Comparison of ENCODE assay signal across 9 mouse cellular contexts in the genomic region with DNA sequence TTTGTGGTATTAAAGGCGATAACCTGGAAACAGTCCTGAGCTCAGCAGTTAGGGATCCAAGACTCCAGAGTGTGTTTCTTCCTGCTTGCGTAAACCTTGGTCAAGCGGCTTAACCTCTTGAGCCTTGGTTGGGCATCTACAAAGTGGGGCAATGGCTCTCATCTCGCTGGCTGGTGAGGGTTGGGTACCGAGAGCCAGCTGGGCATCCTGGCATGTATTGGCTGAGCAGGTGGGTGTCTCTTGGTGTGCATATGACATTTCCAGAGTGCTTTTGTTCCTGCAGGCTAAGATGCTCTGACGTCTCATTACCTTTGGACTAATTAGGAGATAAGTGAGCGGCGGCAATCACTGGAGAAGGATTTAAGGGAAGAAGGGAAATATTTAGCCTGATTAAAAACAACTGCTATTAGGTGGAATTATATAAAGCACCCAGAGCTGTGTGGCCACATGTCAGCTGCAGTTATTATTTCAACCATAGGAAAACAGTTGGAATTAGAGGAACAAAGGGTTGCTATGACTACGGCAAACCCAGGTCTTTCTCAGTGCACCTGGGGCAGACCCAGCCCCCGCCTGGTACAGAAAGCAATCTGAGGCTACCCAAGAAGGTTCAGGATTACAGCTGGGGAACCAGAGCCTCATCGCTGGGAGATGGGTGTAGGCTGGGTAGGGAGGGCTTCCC. TPM values are rescaled to one million over a fixed set of nuclear protein-coding genes. Genes with fewer than 3 reads are reported as not detected.
A peak's percentile ranks its signal among the peaks of the same experiment; 100 is the strongest.
DNase-seq lines count a peak whose midpoint lies in the region; ATAC-seq lines count a peak whose summit lies in the region.
"Had no signal": no experiment of that assay in that cellular context is flagged by ENCODE, and none has a peak within 500 bp of the region (broad histone marks: within the 10 kb centered on the region; RNA-seq: fewer than 3 reads in every experiment).

No protein-coding gene starts in this region.

- WGBS in embryonic facial prominence, embryonic 13.5 days = 77% methylated on average over 11 of the region's 11 CpGs
- WGBS in hindbrain, embryonic 14.5 days = 62% methylated on average over 11 of the region's 11 CpGs
- 63% methylated on average over 11 of the region's 11 CpGs for WGBS in neural tube, embryonic 15.5 days

- peaks cover 25% of the 10 kb centered on the region for H3K4me1 ChIP-seq in embryonic facial prominence, embryonic 13.5 days
- peaks cover 40% of the 10 kb centered on the region for H3K4me1 ChIP-seq in hindbrain, embryonic 14.5 days (replicated peaks; ENCODE audit: control insufficient read depth, insufficient read depth, low read length)
- H3K4me1 ChIP-seq in neural tube, embryonic 15.5 days = peaks cover 31% of the 10 kb centered on the region

- no peak overlapping the region for H3K4me3 ChIP-seq in embryonic facial prominence, embryonic 13.5 days
- H3K4me3 ChIP-seq in hindbrain, embryonic 14.5 days (replicated peaks; ENCODE audit: low read length) = no peak overlapping the region
- no peak overlapping the region for H3K4me3 ChIP-seq in neural tube, embryonic 15.5 days (replicated peaks)
- H3K4me3 ChIP-seq: neural tube, embryonic 12.5 days had no signal

- peak overlapping the region; percentile 16; the same call in 1 of the 2 replicates for H3K27ac ChIP-seq in embryonic facial prominence, embryonic 13.5 days
- peak overlapping the region; percentile 85 for H3K27ac ChIP-seq in hindbrain, embryonic 14.5 days
- peak overlapping the region; percentile 78 for H3K27ac ChIP-seq in neural tube, embryonic 15.5 days (replicated peaks)
- H3K27ac ChIP-seq: neural tube, embryonic 12.5 days had no signal

- no peak for ATAC-seq in embryonic facial prominence, embryonic 13.5 days (ENCODE audit: insufficient number of reproducible peaks, insufficient read depth, low FRiP score, low TSS enrichment, low read depth)
- ATAC-seq in hindbrain, embryonic 14.5 days (ENCODE audit: low FRiP score) = peak; percentile 63
- peak; percentile 45; the same call in 1 of the 2 replicates for ATAC-seq in neural tube, embryonic 15.5 days (ENCODE audit: low FRiP score)
- ATAC-seq in activated CD4-positive, CD25-positive, alpha-beta regulatory T cell, adult 4 months = no peak

- H3K36me3 ChIP-seq in embryonic facial prominence, embryonic 13.5 days = peaks cover 69% of the 10 kb centered on the region
- H3K36me3 ChIP-seq in hindbrain, embryonic 14.5 days (replicated peaks; ENCODE audit: control insufficient read depth, insufficient read depth) = peaks cover 39% of the 10 kb centered on the region
- H3K36me3 ChIP-seq in neural tube, embryonic 15.5 days = peaks cover 30% of the 10 kb centered on the region

- no peak overlapping the region for H3K9ac ChIP-seq in embryonic facial prominence, embryonic 13.5 days
- peak overlapping the region; percentile 5; the same call in 1 of the 2 replicates for H3K9ac ChIP-seq in hindbrain, embryonic 14.5 days
- no peak overlapping the region for H3K9ac ChIP-seq in neural tube, embryonic 15.5 days (replicated peaks)
- H3K9ac ChIP-seq: neural tube, embryonic 12.5 days had no signal

- DNase-seq in lung, postnatal 36 days = peak; percentile 41
- no peak for DNase-seq in lung, postnatal 4 days
- DNase-seq in hindbrain, embryonic 14.5 days (ENCODE audit: low spot score) = no peak
- no peak for DNase-seq in MN1 (ENCODE audit: low spot score)
- DNase-seq: lung, postnatal 10 days had no signal

- no peaks in the 10 kb centered on the region for H3K27me3 ChIP-seq in embryonic facial prominence, embryonic 13.5 days
- no peaks in the 10 kb centered on the region for H3K27me3 ChIP-seq in hindbrain, embryonic 14.5 days (ENCODE audit: control insufficient read depth, insufficient read depth, low read length)
- H3K27me3 ChIP-seq in neural tube, embryonic 15.5 days (replicated peaks) = no peaks in the 10 kb centered on the region
- H3K27me3 ChIP-seq: neural tube, embryonic 12.5 days had no signal

- no peaks in the 10 kb centered on the region for H3K9me3 ChIP-seq in embryonic facial prominence, embryonic 13.5 days
- no peaks in the 10 kb centered on the region for H3K9me3 ChIP-seq in hindbrain, embryonic 14.5 days (ENCODE audit: control insufficient read depth, low read length)
- H3K9me3 ChIP-seq in neural tube, embryonic 15.5 days (replicated peaks) = no peaks in the 10 kb centered on the region
- H3K9me3 ChIP-seq: neural tube, embryonic 12.5 days had no signal

- no peak overlapping the region for H3K4me2 ChIP-seq in embryonic facial prominence, embryonic 13.5 days
- H3K4me2 ChIP-seq in hindbrain, embryonic 14.5 days (replicated peaks) = no peak overlapping the region
- H3K4me2 ChIP-seq in neural tube, embryonic 15.5 days = no peak overlapping the region
- H3K4me2 ChIP-seq: neural tube, embryonic 12.5 days had no signal

RNA-seq across cellular contexts. Expression of a gene that starts 24.2 kb away (rescaled TPM):
- polyA plus RNA-seq in embryonic facial prominence, embryonic 13.5 days (2015; fragmentation: Nextera tagmentation; extraction: Ambion mirVana) = 71.4 and 72.2 TPM in 2 replicates
- polyA plus RNA-seq in hindbrain, embryonic 14.5 days (2014; fragmentation: Nextera tagmentation; extraction: Ambion mirVana) = 91.6 and 98.5 TPM in 2 replicates
- 89.5 and 102 TPM in 2 replicates for polyA plus RNA-seq in neural tube, embryonic 15.5 days (2015; fragmentation: Nextera tagmentation; extraction: Ambion mirVana)
- 10 to 100 TPM; 34.3 to 47.9 TPM for polyA plus RNA-seq in activated CD4-positive, CD25-positive, alpha-beta regulatory T cell, adult 4 months (2017; shearing (Covaris generic))

Comparison
In these comparisons a context has a peak if more than half of its experiments do, and no peak if none do; other contexts are left out.
1. ATAC-seq: peak in hindbrain, embryonic 14.5 days (single experiment) and neural tube, embryonic 15.5 days (single experiment); none in embryonic facial prominence, embryonic 13.5 days (single experiment) and activated CD4-positive, CD25-positive, alpha-beta regulatory T cell, adult 4 months (single experiment).
2. H3K27ac ChIP-seq: peak in every context shown above with its lines; median percentile 85 in hindbrain, embryonic 14.5 days; 78 in neural tube, embryonic 15.5 days; 16 in embryonic facial prominence, embryonic 13.5 days.